Mouse (Mus musculus) hematopoietic stem cell, adult 5-6 weeks (primary cell): ENCODE measurements around the gene Fndc5. TPM values are rescaled to one million over a fixed set of nuclear protein-coding genes. Genes with fewer than 3 reads are reported as not detected.

Experiments used
- ATAC-seq, 2 experiments: fragments of 125-278 bp in 1 of 2; replicated peaks in 1 of 2; 2 replicates each; pipeline ENCODE4 v1.8.0; 2016 to 2017; ENCODE audit warnings: inconsistent platforms in 2 of 2, mild to moderate bottlenecking in 2 of 2, moderate number of reproducible peaks in 2 of 2, low read depth in 1 of 2, moderate TSS enrichment in 1 of 2; ENCODE audit not compliant: low FRiP score in 2 of 2, poor library complexity in 2 of 2, severe bottlenecking in 2 of 2, insufficient read depth in 1 of 2, low TSS enrichment in 1 of 2
- total RNA-seq: library from RNA; stranded (forward); fragments of 172-1452, 232-1000 nt; gene quantifications from 2 replicates; pipeline ENCODE4 v1.2.3, GENCODE M21; 2017

The Fndc5 gene
- total RNA-seq, 1 experiment from 2014 or later: 0.25 TPM

- ATAC-seq: no peak
These were observed 42.8 kb downstream of the Fndc5 start for GRCm38 (mm10) chr4:129179560-129179959.

GRCm38 (mm10) chr4:129188041-129188659 lies 51.4 kb downstream of the Fndc5 start:
- ATAC-seq: no peak

- ATAC-seq: no peak; a peak in 1 of 4 replicates
These were observed 52.2 kb downstream of the Fndc5 start for GRCm38 (mm10) chr4:129188803-129189541.

- ATAC-seq: peak; percentile 95
These were observed 53.0 kb downstream of the Fndc5 start, which contains the start of the genes S100pbp and Yars for GRCm38 (mm10) chr4:129189542-129190519. Gene S100pbp (minus strand): TSS chr4:129189727. Gene Yars (plus strand): TSS chr4:129189760.

GRCm38 (mm10) chr4:129190538-129190937 lies 53.7 kb downstream of the Fndc5 start:
- ATAC-seq: no peak

GRCm38 (mm10) chr4:129191691-129192090 lies 54.9 kb downstream of the Fndc5 start:
- no peak for ATAC-seq

Other genes starting within 250 kb of the Fndc5 start
- gene Azin2, start 174.6 kb upstream of the Fndc5 start, total RNA-seq: 2.8 and 16.9 TPM in 2 replicates
- 129 and 145 TPM in 2 replicates for gene Ak2, start 145.0 kb upstream of the Fndc5 start, total RNA-seq
- gene Rnf19b, start 78.7 kb upstream of the Fndc5 start, total RNA-seq: 59.5 and 74.9 TPM in 2 replicates
- not detected in 2 replicates for gene Tmem54, start 31.5 kb upstream of the Fndc5 start, total RNA-seq
- not detected in 2 replicates for gene Hpca, start 15.0 kb upstream of the Fndc5 start, total RNA-seq
- gene S100pbp, start 52.7 kb downstream of the Fndc5 start, total RNA-seq: 31.1 and 36.7 TPM in 2 replicates
- 50.7 and 55.0 TPM in 2 replicates for gene Yars, start 52.8 kb downstream of the Fndc5 start, total RNA-seq
- gene C77080, start 124.4 kb downstream of the Fndc5 start, total RNA-seq: 2.7 and 3.8 TPM in 2 replicates
- gene Sync, start 150.6 kb downstream of the Fndc5 start, total RNA-seq: 0.05 TPM in 1 of 2 replicates, not detected in the other
- gene Rbbp4, start 198.4 kb downstream of the Fndc5 start, total RNA-seq: 118 and 128 TPM in 2 replicates
- 89.1 and 106 TPM in 2 replicates for gene Zbtb8os, start 198.7 kb downstream of the Fndc5 start, total RNA-seq
- 8.1 and 12.2 TPM in 2 replicates for gene Zbtb8a, start 241.1 kb downstream of the Fndc5 start, total RNA-seq